Mouse (Mus musculus): Measurements from ENCODE around the gene Klhl5. TPM values are rescaled to one million over a fixed set of nuclear protein-coding genes. Genes with fewer than 3 reads are reported as not detected.

Gene Klhl5
- polyA plus RNA-seq, 1 experiment from 2014 or later = 15.8 TPM

- 90% methylated on average over 2 of the region's 2 CpGs for WGBS
- Histone ChIP-seq H3K36me3 (ENCODE audit: control insufficient read depth, insufficient read depth, low read length) (no peaks in the 10 kb centered on the region), H3K4me2 (ENCODE audit: low read length) (no peak overlapping the region), H3K9me3 (ENCODE audit: control insufficient read depth, low read length) (no peaks in the 10 kb centered on the region), H3K4me1 (replicated peaks; ENCODE audit: control insufficient read depth, insufficient read depth, low read length) (0 out of 2 replicates have a peak, but pooled peaks cover 5% of the 10 kb centered on the region), H3K9ac (ENCODE audit: low read length) (no peak overlapping the region), H3K27ac (ENCODE audit: low read depth) (no peak overlapping the region), H3K27me3 (replicated peaks; ENCODE audit: control insufficient read depth, insufficient read depth, low read length) (no peaks in the 10 kb centered on the region), H3K4me3 (ENCODE audit: low read depth, low read length) (no peak overlapping the region)
- ATAC-seq (replicated peaks; ENCODE audit: low FRiP score, low TSS enrichment, low read depth) (no peak), DNase-seq (ENCODE audit: low spot score) (no peak)
These were observed 97.4 kb downstream of the Klhl5 start for GRCm38 (mm10) chr5:65204726-65205125.

DNA sequence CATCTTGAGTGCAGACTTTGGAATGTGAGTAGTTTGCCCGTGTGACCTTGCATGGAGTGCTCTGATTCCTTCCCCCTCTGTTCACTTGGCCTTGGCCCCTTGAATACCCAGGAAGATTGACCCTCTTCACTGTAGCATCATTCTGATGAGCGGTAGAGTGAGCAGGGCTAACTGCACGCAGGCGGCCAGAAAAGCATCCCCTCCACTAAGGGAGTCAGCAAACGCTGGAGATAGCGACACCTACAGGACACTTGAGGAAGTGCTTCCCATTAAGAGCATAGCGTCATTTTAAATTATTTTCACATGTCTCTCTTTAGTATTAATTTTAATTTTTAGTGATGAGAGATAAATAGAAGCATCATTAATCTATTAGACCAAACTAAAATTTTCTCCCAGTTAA is 106.0 kb downstream of the Klhl5 start:
- 32% methylated on average over 7 of the region's 7 CpGs for WGBS
- Histone ChIP-seq H3K36me3 (ENCODE audit: control insufficient read depth, insufficient read depth, low read length) (no peaks in the 10 kb centered on the region), H3K4me1 (replicated peaks; ENCODE audit: control insufficient read depth, insufficient read depth, low read length) (no peaks in the 10 kb centered on the region), H3K27ac (ENCODE audit: low read depth) (no peak overlapping the region), H3K27me3 (replicated peaks; ENCODE audit: control insufficient read depth, insufficient read depth, low read length) (no peaks in the 10 kb centered on the region), H3K4me2 (ENCODE audit: low read length) (no peak overlapping the region), H3K4me3 (ENCODE audit: low read depth, low read length) (no peak overlapping the region), H3K9me3 (ENCODE audit: control insufficient read depth, low read length) (no peaks in the 10 kb centered on the region), H3K9ac (ENCODE audit: low read length) (no peak overlapping the region)
- peak; percentile 55 for DNase-seq (ENCODE audit: low spot score)
- no peak for ATAC-seq (replicated peaks; ENCODE audit: low FRiP score, low TSS enrichment, low read depth)

Other genes with a start within 250 kb of the Klhl5 start
- 1.0 and 1.2 TPM in 2 replicates for gene Tlr1, start 174.0 kb upstream of the Klhl5 start, polyA plus RNA-seq (2014; fragmentation: Nextera tagmentation; extraction: Ambion mirVana)
- 0.64 and 0.78 TPM in 2 replicates for gene Tlr6, start 147.4 kb upstream of the Klhl5 start, polyA plus RNA-seq (2014; fragmentation: Nextera tagmentation; extraction: Ambion mirVana)
- gene Fam114a1, start 137.5 kb upstream of the Klhl5 start, polyA plus RNA-seq (2014; fragmentation: Nextera tagmentation; extraction: Ambion mirVana) = 32.4 and 35.1 TPM in 2 replicates
- gene Tmem156, start 15.4 kb upstream of the Klhl5 start, polyA plus RNA-seq (2014; fragmentation: Nextera tagmentation; extraction: Ambion mirVana) = 0.74 and 0.82 TPM in 2 replicates
- 8.7 and 9.2 TPM in 2 replicates for gene Wdr19, start 92.2 kb downstream of the Klhl5 start, polyA plus RNA-seq (2014; fragmentation: Nextera tagmentation; extraction: Ambion mirVana)
- 87.6 and 98.0 TPM in 2 replicates for gene Rfc1, start 228.1 kb downstream of the Klhl5 start, polyA plus RNA-seq (2014; fragmentation: Nextera tagmentation; extraction: Ambion mirVana)
- 0.27 and 0.96 TPM in 2 replicates for gene Klb, start 240.8 kb downstream of the Klhl5 start, polyA plus RNA-seq (2014; fragmentation: Nextera tagmentation; extraction: Ambion mirVana)

All from intestine, embryonic 14.5 days (tissue).